Mouse (Mus musculus) frontal cortex, postnatal 14 days (tissue): ENCODE data around the gene Flt1.

Source experiments
- DNase-seq, 2 experiments: peaks; one replicate each; pipeline ENCODE4 v3.0.0; 2022; ENCODE audit warnings: low spot score in 2 of 2

The Flt1 gene

GRCm38 (mm10) chr5:147551879-147552627 lies 173.8 kb downstream of the Flt1 start:
- DNase-seq: no peak

GRCm38 (mm10) chr5:147549016-147549755 lies 176.6 kb downstream of the Flt1 start:
- DNase-seq: no peak

- DNase-seq: no peak
Measured at GRCm38 (mm10) chr5:147545731-147546241, 180.0 kb downstream of the Flt1 start.

GRCm38 (mm10) chr5:147542291-147542690 lies 183.5 kb downstream of the Flt1 start:
- no peak for DNase-seq

GRCm38 (mm10) chr5:147539815-147540214 lies 186.0 kb downstream of the Flt1 start:
- DNase-seq: no peak

GRCm38 (mm10) chr5:147539409-147539808 lies 186.4 kb downstream of the Flt1 start:
- no peak for DNase-seq

- no peak for DNase-seq
Measured at GRCm38 (mm10) chr5:147532031-147532430, 193.8 kb downstream of the Flt1 start.

GRCm38 (mm10) chr5:147527788-147528187 lies 198.0 kb downstream of the Flt1 start:
- DNase-seq: no peak

- DNase-seq: no peak
Measured at GRCm38 (mm10) chr5:147527006-147527405, 198.8 kb downstream of the Flt1 start.
